ENCODE assay signal across 19 mouse cellular contexts in genomic region chr9:29597665-29598064, GRCm38 (mm10).
DNase-seq lines count a peak whose midpoint lies in the region; ATAC-seq and TF ChIP-seq lines count a peak whose summit lies in the region.
"Had no signal": no experiment of that assay in that cellular context is flagged by ENCODE, and none has a peak within 500 bp of the region (broad histone marks: within the 10 kb centered on the region; RNA-seq: fewer than 3 reads in every experiment).

No protein-coding gene starts in this region.

- no peak overlapping the region for H3K4me2 ChIP-seq in limb, embryonic 14.5 days (replicated peaks; ENCODE audit: low read depth, low read length, severe bottlenecking)
- H3K4me2 ChIP-seq: embryonic facial prominence, embryonic 12.5 days; heart, embryonic 15.5 days; liver, embryonic 11.5 days; midbrain, embryonic 13.5 days had no signal

- 33% methylated on average over 4 of the region's 4 CpGs for WGBS in heart, embryonic 10.5 days
- WGBS in limb, embryonic 14.5 days = 25% methylated on average over 4 of the region's 4 CpGs
- 30% methylated on average over 4 of the region's 4 CpGs for WGBS in limb, embryonic 10.5 days

- TF ChIP-seq POLR2A in limb, embryonic 14.5 days (IDR thresholded peaks at IDR 0.05; ENCODE audit: borderline replicate concordance, extremely low read depth, insufficient read depth, insufficient read length) = no peak

- H3K27ac ChIP-seq in heart, embryonic 10.5 days = no peak overlapping the region
- H3K27ac ChIP-seq in limb, embryonic 14.5 days (replicated peaks; ENCODE audit: low read depth, low read length) = no peak overlapping the region
- H3K27ac ChIP-seq in limb, embryonic 10.5 days = no peak overlapping the region
- H3K27ac ChIP-seq: embryonic facial prominence, embryonic 12.5 days; heart, embryonic 15.5 days; hindbrain, embryonic 10.5 days; macrophage; midbrain, embryonic 13.5 days had no signal

- no peaks in the 10 kb centered on the region for H3K36me3 ChIP-seq in heart, embryonic 10.5 days
- H3K36me3 ChIP-seq in limb, embryonic 14.5 days (ENCODE audit: control insufficient read depth, insufficient read depth, low read length) = no peaks in the 10 kb centered on the region
- H3K36me3 ChIP-seq in limb, embryonic 10.5 days = no peaks in the 10 kb centered on the region
- H3K36me3 ChIP-seq: embryonic facial prominence, embryonic 12.5 days; heart, embryonic 15.5 days; hindbrain, embryonic 10.5 days; midbrain, embryonic 13.5 days had no signal

- H3K9ac ChIP-seq in limb, embryonic 14.5 days (ENCODE audit: low read depth, low read length, severe bottlenecking) = no peak overlapping the region
- H3K9ac ChIP-seq: embryonic facial prominence, embryonic 12.5 days; heart, embryonic 15.5 days; midbrain, embryonic 13.5 days had no signal

- no peak overlapping the region for H3K4me3 ChIP-seq in heart, embryonic 10.5 days
- H3K4me3 ChIP-seq in limb, embryonic 14.5 days (replicated peaks; ENCODE audit: low read length) = no peak overlapping the region
- no peak overlapping the region for H3K4me3 ChIP-seq in limb, embryonic 10.5 days
- H3K4me3 ChIP-seq: embryonic facial prominence, embryonic 12.5 days; heart, embryonic 15.5 days; hindbrain, embryonic 10.5 days; midbrain, embryonic 13.5 days had no signal

- peaks cover 13% of the 10 kb centered on the region; the same call in 1 of the 2 replicates for H3K27me3 ChIP-seq in heart, embryonic 10.5 days (ENCODE audit: insufficient read depth, poor library complexity, severe bottlenecking)
- H3K27me3 ChIP-seq in limb, embryonic 14.5 days (ENCODE audit: control insufficient read depth, insufficient read depth, low read length) = no peaks in the 10 kb centered on the region
- peaks cover 13% of the 10 kb centered on the region; the same call in 1 of the 2 replicates for H3K27me3 ChIP-seq in limb, embryonic 10.5 days (ENCODE audit: low read depth, poor library complexity, severe bottlenecking)
- H3K27me3 ChIP-seq: embryonic facial prominence, embryonic 12.5 days; heart, embryonic 15.5 days; midbrain, embryonic 13.5 days had no signal

- H3K9me3 ChIP-seq in heart, embryonic 10.5 days = no peaks in the 10 kb centered on the region
- no peaks in the 10 kb centered on the region for H3K9me3 ChIP-seq in limb, embryonic 14.5 days (ENCODE audit: control insufficient read depth, low read length)
- H3K9me3 ChIP-seq in limb, embryonic 10.5 days (replicated peaks) = no peaks in the 10 kb centered on the region
- H3K9me3 ChIP-seq: embryonic facial prominence, embryonic 12.5 days; heart, embryonic 15.5 days; hindbrain, embryonic 10.5 days; midbrain, embryonic 13.5 days had no signal

- ATAC-seq in limb, embryonic 14.5 days (ENCODE audit: low FRiP score, low read depth) = no peak
- ATAC-seq: midbrain, embryonic 13.5 days had no signal

- H3K4me1 ChIP-seq in heart, embryonic 10.5 days = peaks cover 12% of the 10 kb centered on the region; the same call in 1 of the 2 replicates
- no peaks in the 10 kb centered on the region for H3K4me1 ChIP-seq in limb, embryonic 14.5 days (ENCODE audit: control insufficient read depth, insufficient read depth, low read length)
- peaks cover 8% of the 10 kb centered on the region; the same call in 1 of the 2 replicates for H3K4me1 ChIP-seq in limb, embryonic 10.5 days
- H3K4me1 ChIP-seq: embryonic facial prominence, embryonic 12.5 days had no signal

- peak; percentile 46 to 60 for DNase-seq in cerebellum, postnatal 10 days
- no peak for DNase-seq in cerebellum, adult 9-11 months
- DNase-seq in heart, embryonic 10.5 days (ENCODE audit: low spot score) = peak; percentile 14
- DNase-seq in heart, postnatal 4 days = no peak
- peak; percentile 27 for DNase-seq in limb, embryonic 14.5 days (ENCODE audit: low spot score)
- DNase-seq in limb, embryonic 10.5 days (ENCODE audit: low spot score) = no peak
- DNase-seq in brain, adult 2 months (ENCODE audit: low read depth, low spot score) = peak; percentile 71
- no peak for DNase-seq in layer of hippocampus, adult 9-11 months
- DNase-seq: cerebellum, adult 18-20 months; kidney, adult 11 months; kidney, postnatal 14 days; lung, adult 2 months; thymus, adult 18-20 months had no signal

Comparison
In these comparisons a context has a peak if more than half of its experiments do, and no peak if none do; other contexts are left out.
1. DNase-seq: peak in cerebellum, postnatal 10 days (2 of 2), heart, embryonic 10.5 days (single experiment), limb, embryonic 14.5 days (single experiment) and brain, adult 2 months (single experiment); none in cerebellum, adult 9-11 months (single experiment), heart, postnatal 4 days (single experiment), limb, embryonic 10.5 days (single experiment) and layer of hippocampus, adult 9-11 months (single experiment).